Mouse (Mus musculus): Measurements from ENCODE around the gene Farsb.

DNA sequence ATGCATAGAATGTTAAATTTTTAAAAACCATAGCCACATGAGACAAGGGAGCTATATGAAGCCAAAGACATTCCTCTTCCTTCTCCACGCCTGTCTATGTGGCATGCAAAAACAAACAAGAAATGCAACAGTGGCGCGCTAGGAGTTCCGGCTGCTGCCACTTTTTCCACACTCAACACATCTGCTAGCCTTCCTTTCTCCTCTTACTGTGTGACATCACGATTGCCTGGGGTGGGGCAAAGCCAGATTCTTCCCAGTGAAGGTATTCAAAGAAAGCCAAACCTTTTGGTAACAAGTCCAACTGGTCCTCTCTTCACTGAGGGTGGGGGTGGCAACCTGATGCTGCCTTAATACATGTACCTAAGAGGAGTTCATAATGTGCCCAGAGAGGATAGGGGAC lies 66.9 kb downstream of the Farsb start:
- TF ChIP-seq CTCF (IDR thresholded peaks at IDR 0.05; ENCODE audit: insufficient read depth, low read length) (no peak), POLR2A (IDR thresholded peaks at IDR 0.05; ENCODE audit: borderline replicate concordance, extremely low read depth, low read depth, low read length) (no peak)

Measured in lung, adult 2 months (tissue).